Mouse (Mus musculus): ENCODE results near the gene Tars2. TPM values are rescaled to one million over a fixed set of nuclear protein-coding genes. Genes with fewer than 3 reads are reported as not detected.

The Tars2 gene
- polyA plus RNA-seq (2012): 41.4 and 54.6 TPM in 2 replicates

GRCm38 (mm10) chr3:95760106-95760505 lies at the start of gene Tars2:
Gene Tars2, minus strand, starts transcription at chr3:95760206.

GRCm38 (mm10) chr3:95739353-95740104 lies 20.5 kb downstream of the Tars2 start, which contains the start of gene Ecm1:
Gene Ecm1, minus strand, starts transcription at chr3:95739569.

Other genes with a start within 250 kb of the Tars2 start
- gene Ctss, start 233.4 kb downstream of the Tars2 start, polyA plus RNA-seq (2012): 2.0 and 3.0 TPM in 2 replicates
- not detected in 2 replicates for gene Hormad1, start 200.5 kb downstream of the Tars2 start, polyA plus RNA-seq (2012)
- gene Golph3l, start 171.3 kb downstream of the Tars2 start, polyA plus RNA-seq (2012): 1.2 and 2.4 TPM in 2 replicates
- 17.9 and 21.4 TPM in 2 replicates for gene Ensa, start 135.2 kb downstream of the Tars2 start, polyA plus RNA-seq (2012)
- 437 and 552 TPM in 2 replicates for gene Mcl1, start 101.4 kb downstream of the Tars2 start, polyA plus RNA-seq (2012)
- gene Adamtsl4, start 72.3 kb downstream of the Tars2 start, polyA plus RNA-seq (2012): 1.3 and 1.6 TPM in 2 replicates
- 11.3 and 14.5 TPM in 2 replicates for gene Ecm1, start 20.6 kb downstream of the Tars2 start, polyA plus RNA-seq (2012)
- gene Rprd2, start 58.7 kb upstream of the Tars2 start, polyA plus RNA-seq (2012): 4.7 and 6.0 TPM in 2 replicates
- gene Prpf3, start 95.7 kb upstream of the Tars2 start, polyA plus RNA-seq (2012): 6.5 and 7.9 TPM in 2 replicates
- gene Mrps21, start 111.3 kb upstream of the Tars2 start, polyA plus RNA-seq (2012): 114 and 124 TPM in 2 replicates
- gene Ciart, start 122.0 kb upstream of the Tars2 start, polyA plus RNA-seq (2012): 10.0 and 15.3 TPM in 2 replicates
- 2.1 and 2.7 TPM in 2 replicates for gene BC028528, start 131.8 kb upstream of the Tars2 start, polyA plus RNA-seq (2012)
- 125 and 163 TPM in 2 replicates for gene Aph1a, start 133.8 kb upstream of the Tars2 start, polyA plus RNA-seq (2012)
- gene Car14, start 144.5 kb upstream of the Tars2 start, polyA plus RNA-seq (2012): not detected in 2 replicates
- 272 and 489 TPM in 2 replicates for gene Anp32e, start 169.0 kb upstream of the Tars2 start, polyA plus RNA-seq (2012)
- 232 TPM in 2 replicates for gene Plekho1, start 235.8 kb upstream of the Tars2 start, polyA plus RNA-seq (2012)

All from megakaryocyte-erythroid progenitor cell, adult 5 weeks (primary cell).